Mouse (Mus musculus) retina, postnatal 1 day (tissue): ENCODE measurements around the gene Rassf8.
A peak's percentile ranks its signal among the peaks of the same experiment; 100 is the strongest.

ENCODE experiments used
- DNase-seq: peaks from one replicate; pipeline ENCODE4 v3.0.0-alpha.2; 2012

Gene Rassf8

DNA sequence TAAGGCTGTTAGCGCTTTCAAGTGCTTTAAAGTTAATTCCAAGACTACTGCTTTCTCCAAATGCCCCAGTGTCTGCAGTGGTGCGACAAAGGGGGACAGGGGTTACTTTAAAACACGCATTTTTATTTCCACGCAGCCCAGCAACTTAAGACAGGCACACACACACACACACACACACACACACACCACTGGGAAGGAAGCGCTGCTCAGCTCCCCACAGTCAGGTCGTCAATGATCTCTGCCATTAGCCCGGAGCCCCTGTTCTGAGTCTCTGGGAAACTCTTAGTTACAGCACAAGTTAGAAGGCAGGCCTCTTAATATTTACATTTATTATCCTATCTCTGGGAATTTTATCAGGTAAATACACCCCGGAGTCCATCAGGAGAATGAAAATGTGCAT lies 117.6 kb downstream of the Rassf8 start:
- no peak for DNase-seq

DNA sequence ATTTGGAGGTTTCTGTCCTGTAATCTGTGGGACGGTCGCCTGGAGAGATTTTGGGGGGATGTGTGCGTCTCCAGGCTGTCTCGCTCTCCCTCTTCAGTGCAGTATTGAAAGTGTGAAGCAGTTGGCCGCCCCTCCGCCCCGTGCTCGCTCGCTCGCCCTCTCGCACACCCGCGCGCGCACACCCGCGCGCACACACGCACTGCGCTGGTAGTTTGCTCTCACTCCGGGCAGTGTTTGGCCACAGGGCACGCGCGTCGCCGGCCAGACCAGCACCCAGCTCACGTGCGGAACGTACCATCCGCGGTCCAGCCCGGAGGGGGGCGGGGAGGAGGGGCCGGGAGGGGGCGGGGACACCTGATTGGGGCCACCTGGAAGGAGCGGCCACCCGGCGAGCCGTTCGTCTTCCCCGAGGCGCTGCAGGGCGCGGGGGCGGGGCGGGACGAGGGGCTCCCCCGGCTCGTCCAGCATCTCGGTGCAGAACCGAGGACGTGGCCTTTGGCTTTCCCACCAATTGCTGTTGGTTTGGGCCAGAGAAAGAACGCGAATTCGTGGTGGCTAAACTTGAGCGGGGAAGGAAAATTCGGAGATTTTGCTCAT lies 118.8 kb downstream of the Rassf8 start, which contains the start of gene Bhlhe41:
TSS of gene Bhlhe41 (minus strand) at position 270 of the 597 bp plus-strand sequence.
- DNase-seq = peak; percentile 90

DNA sequence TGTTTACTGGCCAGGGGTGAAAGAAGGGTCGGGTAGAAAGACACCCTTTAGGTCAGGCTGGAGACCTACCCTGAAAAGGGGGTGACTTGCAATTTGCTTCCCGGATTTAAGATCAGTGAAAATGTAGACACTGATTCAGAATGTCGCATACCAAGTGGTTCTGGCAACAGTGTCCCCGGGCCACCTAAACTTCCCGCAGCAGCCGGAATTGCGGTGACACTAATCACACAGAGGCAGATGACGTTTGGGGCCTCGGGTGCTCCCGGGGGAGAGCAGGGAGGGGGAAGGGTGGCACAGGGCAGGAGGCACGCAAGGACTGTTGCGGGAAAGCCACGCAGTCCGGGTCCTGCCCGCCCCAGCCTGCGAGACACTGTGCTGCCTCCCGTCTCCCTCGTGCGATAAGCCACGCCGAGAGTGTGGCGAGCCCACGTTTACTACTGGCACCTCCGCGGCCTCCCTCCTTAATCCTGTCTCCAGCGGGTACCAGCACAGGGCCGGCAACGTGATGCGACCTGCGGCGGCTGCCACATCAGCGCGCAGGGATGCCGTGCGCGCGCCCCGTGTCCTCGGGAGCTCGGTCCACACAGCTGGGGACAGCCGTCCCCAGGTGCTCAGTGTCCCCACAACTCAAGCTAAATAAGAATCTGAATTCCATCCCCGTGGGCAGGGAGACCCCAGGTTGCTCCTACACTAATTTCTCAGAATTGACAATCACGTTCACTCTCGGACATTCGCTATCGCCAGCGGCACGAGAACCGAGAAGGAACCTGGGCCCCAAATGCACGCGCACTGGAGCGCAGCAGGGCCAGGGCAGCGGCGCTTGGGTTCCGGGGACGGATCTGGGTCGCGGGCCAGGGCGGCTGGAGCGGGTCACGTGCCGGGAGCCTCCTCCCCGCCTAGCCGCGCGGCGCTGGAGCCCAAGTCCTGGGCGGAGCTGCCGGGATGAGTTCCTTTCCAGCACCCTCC lies 119.6 kb downstream of the Rassf8 start:
- DNase-seq = peak; percentile 89

DNA sequence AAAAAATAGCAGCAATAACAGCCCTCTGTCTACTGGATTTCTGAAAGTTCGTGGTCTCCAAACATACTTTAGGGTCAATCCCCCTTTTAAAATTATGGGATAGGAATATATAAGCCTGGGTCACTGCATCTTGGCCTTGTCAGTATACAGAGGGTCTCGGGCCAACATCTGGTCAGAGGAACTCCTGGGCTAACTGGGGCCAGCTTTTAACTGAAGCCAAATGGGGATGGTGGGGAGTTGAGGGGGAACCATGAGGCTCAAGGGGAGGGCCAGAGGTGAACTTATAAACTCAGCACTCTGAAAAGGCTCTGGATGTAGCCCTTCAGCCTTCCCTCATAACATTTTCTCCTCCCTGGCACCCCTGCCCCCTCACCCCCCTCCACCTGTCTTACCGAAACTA lies 120.6 kb downstream of the Rassf8 start:
- no peak for DNase-seq
